Mouse (Mus musculus) forebrain, postnatal 0 days (tissue): ENCODE measurements around the gene Sept1. TPM values are rescaled to one million over a fixed set of nuclear protein-coding genes. Genes with fewer than 3 reads are reported as not detected.

ENCODE experiments used
- ATAC-seq: fragments of 200-750 bp; cut with Nextera tagmentation; 2 replicates; pipeline ENCODE4 v1.8.0; 2017; ENCODE audit warnings: mild to moderate bottlenecking, moderate library complexity
- DNase-seq: peaks from one replicate; pipeline ENCODE4 v3.0.0-alpha.2; 2015
- H3K27ac ChIP-seq: fragments of 300-500 bp; sonication (generic); 2 replicates; pipeline ENCODE4 v1.5.1; 2014; ENCODE audit warnings: low read depth, mild to moderate bottlenecking, antibody characterized with exemption, low read length, moderate library complexity, mixed read lengths
- H3K27me3 ChIP-seq: fragments of 300-500 bp; sonication (generic); 2 replicates; pipeline ENCODE4 v1.6.1; 2014; ENCODE audit warnings: mild to moderate bottlenecking, low read length, mixed read lengths; ENCODE audit not compliant: insufficient read depth
- H3K36me3 ChIP-seq: fragments of 300-500 bp; sonication (generic); 2 replicates; pipeline ENCODE4 v1.6.1; 2014; ENCODE audit warnings: mild to moderate bottlenecking, moderate library complexity; ENCODE audit not compliant: insufficient read depth
- H3K4me1 ChIP-seq: fragments of 300-500 bp; sonication (generic); 2 replicates; pipeline ENCODE4 v1.6.1; 2014; ENCODE audit warnings: antibody characterized with exemption; ENCODE audit not compliant: insufficient read depth
- H3K4me2 ChIP-seq: fragments of 300-500 bp; sonication (generic); 2 replicates; pipeline ENCODE4 v1.6.1; 2014; ENCODE audit warnings: low read depth, mild to moderate bottlenecking, moderate library complexity
- H3K4me3 ChIP-seq: fragments of 300-500 bp; sonication (generic); 2 replicates; pipeline ENCODE4 v1.5.1; 2014; ENCODE audit warnings: low read depth, low read length, mixed read lengths
- H3K9ac ChIP-seq: fragments of 300-500 bp; sonication (generic); 2 replicates; pipeline ENCODE4 v1.6.1; 2014; ENCODE audit warnings: mild to moderate bottlenecking
- H3K9me3 ChIP-seq: fragments of 300-500 bp; sonication (generic); 2 replicates; pipeline ENCODE4 v1.6.1; 2016; ENCODE audit warnings: low read length
- CTCF ChIP-seq: sonication (generic); IDR thresholded peaks from 2 replicates; pipeline ENCODE4 v1.5.1; 2016; ENCODE audit warnings: antibody characterized with exemption, control low read depth, low read depth
- WGBS: fragments of 180-500 bp; shearing (Covaris S2); extraction: QIAGEN DNeasy Blood & Tissue Kit; methylation state at CpG from one replicate; pipeline ENCODE4 v1.1.7; 2014; 5-methylcytosine and 5-hydroxymethylcytosine counted together
- polyA plus RNA-seq: library from polyadenylated mRNA; unstranded; fragments of >200 nt; fragmentation: Nextera tagmentation; extraction: Ambion mirVana; gene quantifications from 2 replicates; pipeline ENCODE4 v1.2.1, GENCODE M21; 2015
- total RNA-seq: library from RNA; depleted of rRNA; stranded (reverse); fragments of >200 nt; gene quantifications from 2 replicates; pipeline ENCODE4 v1.2.3, GENCODE M21; 2014; rRNA removed

The Sept1 gene
- total and polyA plus RNA-seq, 2 experiments from 2014 or later, result 6.7 to 8.0 TPM

- no peak overlapping the region for H3K4me3 ChIP-seq
- no peak for DNase-seq
- H3K36me3 ChIP-seq, result no peaks in the 10 kb centered on the region
- TF ChIP-seq CTCF, result no peak
- no peaks in the 10 kb centered on the region for H3K9me3 ChIP-seq
- ATAC-seq, result no peak
- 87% methylated on average over 12 of the region's 12 CpGs for WGBS
- no peaks in the 10 kb centered on the region for H3K4me1 ChIP-seq
- no peaks in the 10 kb centered on the region for H3K27me3 ChIP-seq
- no peak overlapping the region for H3K9ac ChIP-seq
- H3K27ac ChIP-seq, result no peak overlapping the region
- no peak overlapping the region for H3K4me2 ChIP-seq
These were observed 67.1 kb downstream of the Sept1 start for GRCm38 (mm10) chr7:127165607-127166493.

Other genes with a start within 250 kb of the Sept1 start
- gene Mvp, start 218.5 kb downstream of the Sept1 start, total RNA-seq, result 4.8 and 6.9 TPM in 2 replicates
- gene Mvp, start 218.5 kb downstream of the Sept1 start, polyA plus RNA-seq, result 3.3 and 3.4 TPM in 2 replicates
- gene Pagr1b, start 216.6 kb downstream of the Sept1 start, total RNA-seq, result 3.8 TPM in 1 of 2 replicates, not detected in the other
- 1.0 TPM in 1 of 2 replicates, not detected in the other for gene Pagr1b, start 216.6 kb downstream of the Sept1 start, polyA plus RNA-seq
- gene Pagr1a, start 215.8 kb downstream of the Sept1 start, total RNA-seq, result 19.2 and 21.9 TPM in 2 replicates
- 18.1 and 31.6 TPM in 2 replicates for gene Pagr1a, start 215.8 kb downstream of the Sept1 start, polyA plus RNA-seq
- 49.1 and 53.6 TPM in 2 replicates for gene Gm42742, start 212.0 kb downstream of the Sept1 start, total RNA-seq
- gene Gm42742, start 212.0 kb downstream of the Sept1 start, polyA plus RNA-seq, result 36.7 and 42.2 TPM in 2 replicates
- 68.2 and 77.8 TPM in 2 replicates for gene Prrt2, start 211.9 kb downstream of the Sept1 start, total RNA-seq
- 84.1 and 84.3 TPM in 2 replicates for gene Prrt2, start 211.9 kb downstream of the Sept1 start, polyA plus RNA-seq
- 176 and 200 TPM in 2 replicates for gene Maz, start 206.1 kb downstream of the Sept1 start, total RNA-seq
- 69.5 and 73.9 TPM in 2 replicates for gene Maz, start 206.1 kb downstream of the Sept1 start, polyA plus RNA-seq
- 6.2 and 6.5 TPM in 2 replicates for gene Kif22, start 190.7 kb downstream of the Sept1 start, total RNA-seq
- 16.6 and 17.3 TPM in 2 replicates for gene Kif22, start 190.7 kb downstream of the Sept1 start, polyA plus RNA-seq
- gene Zg16, start 145.8 kb downstream of the Sept1 start, total RNA-seq, result not detected in 2 replicates
- gene Zg16, start 145.8 kb downstream of the Sept1 start, polyA plus RNA-seq, result not detected in 2 replicates
- gene AI467606, start 141.8 kb downstream of the Sept1 start, total RNA-seq, result 1.4 and 1.5 TPM in 2 replicates
- 1.1 and 1.3 TPM in 2 replicates for gene AI467606, start 141.8 kb downstream of the Sept1 start, polyA plus RNA-seq
- 0.54 and 0.90 TPM in 2 replicates for gene Qprt, start 110.9 kb downstream of the Sept1 start, total RNA-seq
- gene Qprt, start 110.9 kb downstream of the Sept1 start, polyA plus RNA-seq, result 0.84 and 1.2 TPM in 2 replicates
- 0.14 and 0.15 TPM in 2 replicates for gene Spn, start 95.3 kb downstream of the Sept1 start, total RNA-seq
- 0.10 TPM in 1 of 2 replicates, not detected in the other for gene Spn, start 95.3 kb downstream of the Sept1 start, polyA plus RNA-seq
- gene Cd2bp2, start 37.1 kb downstream of the Sept1 start, total RNA-seq, result 89.9 and 131 TPM in 2 replicates
- gene Cd2bp2, start 37.1 kb downstream of the Sept1 start, polyA plus RNA-seq, result 55.0 and 67.5 TPM in 2 replicates
- 63.8 and 68.7 TPM in 2 replicates for gene Tbc1d10b, start 24.7 kb downstream of the Sept1 start, total RNA-seq
- 18.1 and 24.8 TPM in 2 replicates for gene Tbc1d10b, start 24.7 kb downstream of the Sept1 start, polyA plus RNA-seq
- gene Mylpf, start 24.2 kb downstream of the Sept1 start, total RNA-seq, result 0.52 and 1.6 TPM in 2 replicates
- gene Mylpf, start 24.2 kb downstream of the Sept1 start, polyA plus RNA-seq, result 1.8 and 3.2 TPM in 2 replicates
- 34.3 and 46.6 TPM in 2 replicates for gene Zfp553, start 69 bp downstream of the Sept1 start, total RNA-seq
- 29.8 and 35.9 TPM in 2 replicates for gene Zfp553, start 69 bp downstream of the Sept1 start, polyA plus RNA-seq
- 65.2 and 65.7 TPM in 2 replicates for gene Zfp771, start 11.1 kb upstream of the Sept1 start, total RNA-seq
- 75.1 and 75.9 TPM in 2 replicates for gene Zfp771, start 11.1 kb upstream of the Sept1 start, polyA plus RNA-seq
- gene Dctpp1, start 27.6 kb upstream of the Sept1 start, total RNA-seq, result 90.8 and 122 TPM in 2 replicates
- gene Dctpp1, start 27.6 kb upstream of the Sept1 start, polyA plus RNA-seq, result 138 and 183 TPM in 2 replicates
- gene Sephs2, start 40.9 kb upstream of the Sept1 start, total RNA-seq, result 73.0 and 78.0 TPM in 2 replicates
- 82.4 and 83.5 TPM in 2 replicates for gene Sephs2, start 40.9 kb upstream of the Sept1 start, polyA plus RNA-seq
- gene Itgal, start 63.1 kb upstream of the Sept1 start, total RNA-seq, result 0.62 and 0.76 TPM in 2 replicates
- 0.56 and 0.59 TPM in 2 replicates for gene Itgal, start 63.1 kb upstream of the Sept1 start, polyA plus RNA-seq
- gene Zfp768, start 112.5 kb upstream of the Sept1 start, total RNA-seq, result 29.5 and 31.7 TPM in 2 replicates
- 9.8 and 10.0 TPM in 2 replicates for gene Zfp768, start 112.5 kb upstream of the Sept1 start, polyA plus RNA-seq
- gene Zfp747, start 142.9 kb upstream of the Sept1 start, total RNA-seq, result 8.5 and 9.2 TPM in 2 replicates
- 2.9 and 4.7 TPM in 2 replicates for gene Zfp747, start 142.9 kb upstream of the Sept1 start, polyA plus RNA-seq
- gene 9130019O22Rik, start 154.0 kb upstream of the Sept1 start, total RNA-seq, result 3.2 and 4.6 TPM in 2 replicates
- 0.89 and 1.3 TPM in 2 replicates for gene 9130019O22Rik, start 154.0 kb upstream of the Sept1 start, polyA plus RNA-seq
- gene E430018J23Rik, start 160.5 kb upstream of the Sept1 start, total RNA-seq, result 10.2 and 13.5 TPM in 2 replicates
- gene E430018J23Rik, start 160.5 kb upstream of the Sept1 start, polyA plus RNA-seq, result 1.7 and 2.4 TPM in 2 replicates
- 5.9 and 7.2 TPM in 2 replicates for gene Zfp764, start 173.7 kb upstream of the Sept1 start, total RNA-seq
- gene Zfp764, start 173.7 kb upstream of the Sept1 start, polyA plus RNA-seq, result 1.7 and 3.2 TPM in 2 replicates
- gene Zfp688, start 188.9 kb upstream of the Sept1 start, total RNA-seq, result 18.3 and 20.8 TPM in 2 replicates
- 32.0 and 34.0 TPM in 2 replicates for gene Zfp688, start 188.9 kb upstream of the Sept1 start, polyA plus RNA-seq
- 10.0 and 11.5 TPM in 2 replicates for gene Zfp689, start 216.0 kb upstream of the Sept1 start, total RNA-seq
- gene Zfp689, start 216.0 kb upstream of the Sept1 start, polyA plus RNA-seq, result 6.7 and 9.0 TPM in 2 replicates
- 29.0 and 36.1 TPM in 2 replicates for gene Prr14, start 226.5 kb upstream of the Sept1 start, total RNA-seq
- gene Prr14, start 226.5 kb upstream of the Sept1 start, polyA plus RNA-seq, result 27.4 and 27.9 TPM in 2 replicates
- gene Fbrs, start 246.1 kb upstream of the Sept1 start, total RNA-seq, result 23.7 and 31.9 TPM in 2 replicates
- 6.6 and 10.6 TPM in 2 replicates for gene Fbrs, start 246.1 kb upstream of the Sept1 start, polyA plus RNA-seq